Mouse (Mus musculus): ENCODE data around the gene Ndufc1. TPM values are rescaled to one million over a fixed set of nuclear protein-coding genes. Genes with fewer than 3 reads are reported as not detected.

Ndufc1 gene
- polyA plus RNA-seq, 1 experiment from 2014 or later, result 680 TPM

- no peak for ATAC-seq
- 6% methylated on average over 13 of the region's 13 CpGs for WGBS
- no peaks in the 10 kb centered on the region for H3K4me1 ChIP-seq (ENCODE audit: control insufficient read depth, insufficient read depth, low read length)
- peak overlapping the region; percentile 10; the same call in 1 of the 2 replicates for H3K4me3 ChIP-seq (ENCODE audit: low read depth, low read length)
- H3K36me3 ChIP-seq (ENCODE audit: control insufficient read depth, insufficient read depth, low read length), result no peaks in the 10 kb centered on the region
- no peaks in the 10 kb centered on the region for H3K9me3 ChIP-seq (replicated peaks; ENCODE audit: control insufficient read depth, low read length, poor library complexity, severe bottlenecking)
- peak overlapping the region; percentile 35 for H3K4me2 ChIP-seq (ENCODE audit: low read length)
- H3K27ac ChIP-seq (ENCODE audit: low read length), result no peak overlapping the region
- H3K9ac ChIP-seq (ENCODE audit: low read depth, low read length), result no peak overlapping the region
- no peaks in the 10 kb centered on the region; the same call in 1 of the 2 replicates for H3K27me3 ChIP-seq (ENCODE audit: control insufficient read depth, insufficient read depth, low read depth, low read length)
These were observed 19.9 kb downstream of the Ndufc1 start for GRCm38 (mm10) chr3:51388904-51389303.

GRCm38 (mm10) chr3:51387868-51388381, 20.9 kb downstream of the Ndufc1 start:
- Histone ChIP-seq H3K9ac (ENCODE audit: low read depth, low read length) (no peak overlapping the region), H3K4me2 (ENCODE audit: low read length) (no peak overlapping the region), H3K4me1 (ENCODE audit: control insufficient read depth, insufficient read depth, low read length) (no peaks in the 10 kb centered on the region; the same call in 1 of the 2 replicates), H3K36me3 (ENCODE audit: control insufficient read depth, insufficient read depth, low read length) (no peaks in the 10 kb centered on the region), H3K27ac (ENCODE audit: low read length) (no peak overlapping the region), H3K27me3 (ENCODE audit: control insufficient read depth, insufficient read depth, low read depth, low read length) (no peaks in the 10 kb centered on the region; the same call in 1 of the 2 replicates), H3K4me3 (ENCODE audit: low read depth, low read length) (no peak overlapping the region), H3K9me3 (replicated peaks; ENCODE audit: control insufficient read depth, low read length, poor library complexity, severe bottlenecking) (no peaks in the 10 kb centered on the region)
- WGBS, result 48% methylated on average over 8 of the region's 8 CpGs
- no peak for ATAC-seq

- no peaks in the 10 kb centered on the region; the same call in 1 of the 2 replicates for H3K27me3 ChIP-seq (ENCODE audit: control insufficient read depth, insufficient read depth, low read depth, low read length)
- no peaks in the 10 kb centered on the region for H3K9me3 ChIP-seq (replicated peaks; ENCODE audit: control insufficient read depth, low read length, poor library complexity, severe bottlenecking)
- H3K9ac ChIP-seq (ENCODE audit: low read depth, low read length), result no peak overlapping the region
- no peak overlapping the region for H3K4me2 ChIP-seq (ENCODE audit: low read length)
- no peak overlapping the region for H3K4me3 ChIP-seq (ENCODE audit: low read depth, low read length)
- H3K27ac ChIP-seq (ENCODE audit: low read length), result no peak overlapping the region
- ATAC-seq, result no peak
- no peaks in the 10 kb centered on the region for H3K36me3 ChIP-seq (ENCODE audit: control insufficient read depth, insufficient read depth, low read length)
- WGBS, result 86% methylated on average over 3 of the region's 3 CpGs
- H3K4me1 ChIP-seq (ENCODE audit: control insufficient read depth, insufficient read depth, low read length), result no peaks in the 10 kb centered on the region; the same call in 1 of the 2 replicates
These were observed 21.7 kb downstream of the Ndufc1 start for GRCm38 (mm10) chr3:51387134-51387451.

GRCm38 (mm10) chr3:51386441-51387133, 22.2 kb downstream of the Ndufc1 start:
- 40% methylated on average over 12 of the region's 12 CpGs for WGBS
- no peak for ATAC-seq

GRCm38 (mm10) chr3:51383409-51383808, 25.4 kb downstream of the Ndufc1 start:
- no peak for ATAC-seq
- Histone ChIP-seq H3K36me3 (ENCODE audit: control insufficient read depth, insufficient read depth, low read length) (no peaks in the 10 kb centered on the region), H3K9ac (ENCODE audit: low read depth, low read length) (no peak overlapping the region), H3K4me3 (ENCODE audit: low read depth, low read length) (no peak overlapping the region), H3K4me2 (ENCODE audit: low read length) (no peak overlapping the region), H3K27ac (ENCODE audit: low read length) (no peak overlapping the region), H3K9me3 (replicated peaks; ENCODE audit: control insufficient read depth, low read length, poor library complexity, severe bottlenecking) (no peaks in the 10 kb centered on the region), H3K4me1 (ENCODE audit: control insufficient read depth, insufficient read depth, low read length) (no peaks in the 10 kb centered on the region; the same call in 1 of the 2 replicates), H3K27me3 (ENCODE audit: control insufficient read depth, insufficient read depth, low read depth, low read length) (no peaks in the 10 kb centered on the region; the same call in 1 of the 2 replicates)
- WGBS, result 15% methylated on average over 12 of the region's 12 CpGs

More at GRCm38 (mm10) chr3:51386441-51387133, 22.2 kb downstream of the Ndufc1 start:
- no peaks in the 10 kb centered on the region for H3K36me3 ChIP-seq (ENCODE audit: control insufficient read depth, insufficient read depth, low read length)
- H3K4me1 ChIP-seq (ENCODE audit: control insufficient read depth, insufficient read depth, low read length), result no peaks in the 10 kb centered on the region; the same call in 1 of the 2 replicates
- no peak overlapping the region for H3K4me3 ChIP-seq (ENCODE audit: low read depth, low read length)
- no peaks in the 10 kb centered on the region; the same call in 1 of the 2 replicates for H3K27me3 ChIP-seq (ENCODE audit: control insufficient read depth, insufficient read depth, low read depth, low read length)
- no peak overlapping the region for H3K9ac ChIP-seq (ENCODE audit: low read depth, low read length)
- H3K4me2 ChIP-seq (ENCODE audit: low read length), result no peak overlapping the region
- no peaks in the 10 kb centered on the region for H3K9me3 ChIP-seq (replicated peaks; ENCODE audit: control insufficient read depth, low read length, poor library complexity, severe bottlenecking)
- H3K27ac ChIP-seq (ENCODE audit: low read length), result no peak overlapping the region

GRCm38 (mm10) chr3:51380660-51381014, 28.2 kb downstream of the Ndufc1 start:
- Histone ChIP-seq H3K9ac (ENCODE audit: low read depth, low read length) (no peak overlapping the region), H3K4me1 (ENCODE audit: control insufficient read depth, insufficient read depth, low read length) (no peaks in the 10 kb centered on the region; the same call in 1 of the 2 replicates), H3K36me3 (ENCODE audit: control insufficient read depth, insufficient read depth, low read length) (no peaks in the 10 kb centered on the region), H3K27me3 (ENCODE audit: control insufficient read depth, insufficient read depth, low read depth, low read length) (no peaks in the 10 kb centered on the region), H3K4me2 (ENCODE audit: low read length) (no peak overlapping the region), H3K4me3 (ENCODE audit: low read depth, low read length) (no peak overlapping the region), H3K27ac (ENCODE audit: low read length) (no peak overlapping the region), H3K9me3 (replicated peaks; ENCODE audit: control insufficient read depth, low read length, poor library complexity, severe bottlenecking) (no peaks in the 10 kb centered on the region)
- WGBS, result 87% methylated on average over 2 of the region's 5 CpGs
- ATAC-seq, result no peak

- Histone ChIP-seq H3K27me3 (ENCODE audit: control insufficient read depth, insufficient read depth, low read depth, low read length) (no peaks in the 10 kb centered on the region), H3K36me3 (ENCODE audit: control insufficient read depth, insufficient read depth, low read length) (no peaks in the 10 kb centered on the region), H3K4me2 (ENCODE audit: low read length) (no peak overlapping the region), H3K27ac (ENCODE audit: low read length) (no peak overlapping the region), H3K4me3 (ENCODE audit: low read depth, low read length) (no peak overlapping the region), H3K4me1 (ENCODE audit: control insufficient read depth, insufficient read depth, low read length) (no peaks in the 10 kb centered on the region; the same call in 1 of the 2 replicates), H3K9ac (ENCODE audit: low read depth, low read length) (no peak overlapping the region), H3K9me3 (replicated peaks; ENCODE audit: control insufficient read depth, low read length, poor library complexity, severe bottlenecking) (no peaks in the 10 kb centered on the region)
- 78% methylated on average over 5 of the region's 5 CpGs for WGBS
- no peak for ATAC-seq
These were observed 28.8 kb downstream of the Ndufc1 start for GRCm38 (mm10) chr3:51379786-51380659.

GRCm38 (mm10) chr3:51378665-51378946, 30.2 kb downstream of the Ndufc1 start:
- Histone ChIP-seq H3K4me2 (ENCODE audit: low read length) (no peak overlapping the region; the same call in 1 of the 2 replicates), H3K4me3 (ENCODE audit: low read depth, low read length) (no peak overlapping the region), H3K4me1 (ENCODE audit: control insufficient read depth, insufficient read depth, low read length) (no peaks in the 10 kb centered on the region; the same call in 1 of the 2 replicates), H3K36me3 (ENCODE audit: control insufficient read depth, insufficient read depth, low read length) (no peaks in the 10 kb centered on the region), H3K9me3 (replicated peaks; ENCODE audit: control insufficient read depth, low read length, poor library complexity, severe bottlenecking) (no peaks in the 10 kb centered on the region), H3K27me3 (ENCODE audit: control insufficient read depth, insufficient read depth, low read depth, low read length) (no peaks in the 10 kb centered on the region), H3K9ac (ENCODE audit: low read depth, low read length) (no peak overlapping the region), H3K27ac (ENCODE audit: low read length) (no peak overlapping the region)
- no peak for ATAC-seq
- 90% methylated on average over 3 of the region's 3 CpGs for WGBS

Data from midbrain, embryonic 16.5 days (tissue).